Mouse (Mus musculus): ENCODE measurements at regions not wholly inside any gene's neighbourhood (a gene's known extent, or its start where the extent isn't known, plus 50 kb on each side); places are given as distances from the start of the nearest gene placed in this dataset.

DNA sequence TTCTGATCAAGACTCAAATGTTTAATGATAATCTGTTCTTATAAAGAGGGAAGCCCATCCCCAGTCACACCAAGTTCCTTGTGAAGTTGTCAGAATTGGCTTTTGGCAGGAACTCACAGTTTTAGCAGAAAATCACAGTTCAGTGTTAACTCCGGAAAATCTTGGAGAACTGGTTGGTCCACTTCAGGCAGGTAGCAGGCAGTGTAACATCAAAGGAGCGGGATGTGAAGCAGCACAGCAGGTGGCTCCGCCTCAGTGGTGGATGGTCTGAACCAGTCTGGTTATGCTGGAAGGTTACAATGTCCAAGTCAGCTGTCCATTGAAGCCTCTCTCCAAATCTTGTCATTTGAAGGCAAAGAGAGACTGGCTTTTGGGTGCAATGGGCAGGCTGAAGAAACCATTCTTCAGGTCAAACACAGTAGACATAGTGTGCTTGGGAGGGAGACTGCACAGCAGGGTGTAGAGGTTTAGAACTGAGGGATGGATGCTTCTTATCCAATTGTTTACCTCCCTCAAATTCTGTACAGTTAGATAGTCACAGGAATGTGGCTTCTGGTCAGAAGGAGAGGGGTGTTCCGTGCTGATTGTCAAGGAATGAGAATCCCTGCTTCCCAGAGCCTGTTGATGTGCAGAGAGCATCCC is 594.1 kb upstream of the Tex47 start:
- TF ChIP-seq CTCF (IDR thresholded peaks at IDR 0.05; ENCODE audit: low read depth) (no peak), EP300 (IDR thresholded peaks at IDR 0.05; ENCODE audit: low read depth) (no peak)
